Mouse (Mus musculus): Measurements from ENCODE around the gene Zkscan5.

Zkscan5 gene

GRCm38 (mm10) chr5:145231893-145232411 lies 27.6 kb downstream of the Zkscan5 start:
- TF ChIP-seq GATA4 (IDR thresholded peaks at IDR 0.05; ENCODE audit: insufficient replicate concordance, low read length): no peak

- TF ChIP-seq GATA4 (IDR thresholded peaks at IDR 0.05; ENCODE audit: insufficient replicate concordance, low read length): no peak
Measured at GRCm38 (mm10) chr5:145234636-145235035, 30.3 kb downstream of the Zkscan5 start.

GRCm38 (mm10) chr5:145249520-145249919 lies 45.2 kb downstream of the Zkscan5 start:
- no peak for TF ChIP-seq GATA4 (IDR thresholded peaks at IDR 0.05; ENCODE audit: insufficient replicate concordance, low read length)
